Mouse (Mus musculus) liver, postnatal 0 days (tissue): Measurements from ENCODE around the gene Paqr7.

Experiments used
- CTCF ChIP-seq: sonication (generic); IDR thresholded peaks from 2 replicates; pipeline ENCODE4 v1.5.1; 2016; ENCODE audit warnings: antibody characterized with exemption, low read depth
- EP300 ChIP-seq: IDR thresholded peaks from 2 replicates; pipeline ENCODE4 v1.6.1; 2016; ENCODE audit warnings: antibody characterized with exemption, low read depth, mild to moderate bottlenecking

DNA sequence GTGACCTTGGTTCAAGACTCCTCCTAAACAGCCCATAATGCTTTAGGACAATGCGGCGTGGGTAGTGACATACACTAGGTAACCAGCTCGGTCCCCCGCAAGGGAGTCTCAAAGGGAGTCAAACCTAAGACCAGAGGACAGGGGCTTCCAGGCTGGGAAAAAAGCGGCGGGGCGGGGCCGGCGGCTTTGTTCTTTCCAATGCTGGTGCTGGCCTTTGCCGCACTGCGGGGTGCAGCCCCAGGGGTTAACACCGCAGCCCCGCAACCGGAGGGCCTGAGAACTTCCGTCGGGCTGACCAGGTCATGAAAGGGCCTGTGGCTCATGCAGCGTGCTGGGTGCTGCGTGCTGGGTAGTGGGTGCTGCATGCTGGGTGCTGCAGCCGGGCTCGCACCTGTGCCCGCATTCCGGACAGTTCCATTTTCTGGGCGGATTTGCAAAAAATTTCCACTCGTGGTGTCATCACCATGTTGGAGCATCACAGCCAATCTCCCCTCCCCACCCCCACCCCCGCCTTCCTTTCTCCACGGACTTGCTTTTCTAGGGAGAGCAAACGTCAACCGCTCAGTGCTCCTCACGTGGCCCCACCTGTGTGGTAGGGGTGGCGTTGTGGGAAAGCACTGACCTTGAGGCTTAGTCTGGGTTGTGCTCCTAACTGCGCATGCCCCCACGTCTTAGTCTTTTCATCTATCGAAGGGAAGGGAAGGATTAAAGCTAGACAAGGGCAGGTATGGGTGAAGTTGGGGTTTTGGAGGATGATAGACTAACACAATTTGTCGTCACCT, 42.7 kb upstream of the Paqr7 start:
- TF ChIP-seq CTCF (no peak), EP300 (no peak)
